Mouse (Mus musculus) lung, postnatal 0 days (tissue): ENCODE data around the gene Gpr55. TPM values are rescaled to one million over a fixed set of nuclear protein-coding genes. Genes with fewer than 3 reads are reported as not detected.
"Not testable (repeated sequence)": the region's sequence is repeated elsewhere in the genome, so short reads cannot be mapped to it uniquely, and the experiment has no call there.

Experiments used
- ATAC-seq: fragments of 200-750 bp; cut with Nextera tagmentation; 2 replicates; pipeline ENCODE4 v1.8.0; 2017; ENCODE audit warnings: moderate library complexity
- DNase-seq: peaks from one replicate; pipeline ENCODE4 v3.0.0-alpha.2; 2016; ENCODE audit warnings: low spot score
- H3K27ac ChIP-seq: fragments of 300-500 bp; sonication (generic); 2 replicates; pipeline ENCODE4 v1.5.1; 2014; ENCODE audit warnings: antibody characterized with exemption, mild to moderate bottlenecking, low read length, mixed read lengths
- H3K27me3 ChIP-seq: fragments of 300-500 bp; sonication (generic); replicated peaks from 2 replicates; pipeline ENCODE4 v1.6.1; 2014; ENCODE audit warnings: low read length, mixed read lengths; ENCODE audit not compliant: insufficient read depth
- H3K36me3 ChIP-seq: fragments of 300-500 bp; sonication (generic); 2 replicates; pipeline ENCODE4 v1.6.1; 2014; ENCODE audit warnings: low read length, mixed read lengths; ENCODE audit not compliant: insufficient read depth
- H3K4me1 ChIP-seq: fragments of 300-500 bp; sonication (generic); 2 replicates; pipeline ENCODE4 v1.6.1; 2014; ENCODE audit warnings: antibody characterized with exemption, low read depth, low read length, mixed read lengths; ENCODE audit not compliant: insufficient read depth
- H3K4me2 ChIP-seq: fragments of 300-500 bp; sonication (generic); replicated peaks from 2 replicates; pipeline ENCODE4 v1.6.1; 2014; ENCODE audit warnings: low read depth, mild to moderate bottlenecking, low read length, moderate library complexity, mixed read lengths
- H3K4me3 ChIP-seq: fragments of 300-500 bp; sonication (generic); 2 replicates; pipeline ENCODE4 v1.5.1; 2014; ENCODE audit warnings: low read depth, low read length
- H3K9ac ChIP-seq: fragments of 300-500 bp; sonication (generic); replicated peaks from 2 replicates; pipeline ENCODE4 v1.6.1; 2014; ENCODE audit warnings: low read depth, mild to moderate bottlenecking
- H3K9me3 ChIP-seq: fragments of 300-500 bp; sonication (generic); 2 replicates; pipeline ENCODE4 v1.6.1; 2016; ENCODE audit warnings: low read length, mixed read lengths
- CTCF ChIP-seq: IDR thresholded peaks from 2 replicates; pipeline ENCODE4 v1.5.1; 2016; ENCODE audit warnings: antibody characterized with exemption, mild to moderate bottlenecking
- EP300 ChIP-seq: IDR thresholded peaks from 2 replicates; pipeline ENCODE4 v1.6.1; 2016; ENCODE audit warnings: antibody characterized with exemption, mild to moderate bottlenecking, control low read depth
- WGBS: fragments of 180-500 bp; shearing (Covaris S2); extraction: QIAGEN DNeasy Blood & Tissue Kit; methylation state at CpG from one replicate; pipeline ENCODE4 v1.1.7; 2014; 5-methylcytosine and 5-hydroxymethylcytosine counted together
- polyA plus RNA-seq: library from polyadenylated mRNA; unstranded; fragments of >200 nt; fragmentation: Nextera tagmentation; extraction: Ambion mirVana; gene quantifications from 2 replicates; pipeline ENCODE4 v1.2.1, GENCODE M21; 2015

Gpr55 gene
- polyA plus RNA-seq, 1 experiment from 2014 or later = 0.14 TPM

DNA sequence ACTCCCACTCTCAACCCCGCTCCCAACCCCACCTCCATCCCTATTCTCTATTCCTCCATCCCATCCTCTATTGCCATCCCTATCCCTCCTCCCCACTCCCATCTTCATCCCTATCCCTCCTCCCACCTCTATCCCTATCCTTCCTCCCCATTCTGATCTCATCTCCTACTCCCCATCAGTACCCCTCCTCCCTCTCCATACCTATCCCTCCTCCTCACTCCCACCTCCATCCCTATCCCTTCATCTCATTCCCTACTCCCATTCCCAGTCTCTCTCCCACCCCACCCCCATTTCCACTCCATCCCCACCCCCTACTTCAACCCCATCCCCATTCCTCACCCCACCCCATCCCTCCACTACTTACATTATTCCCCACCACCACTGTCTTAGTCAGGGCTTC, 36.4 kb upstream of the Gpr55 start:
- no peak for ATAC-seq
- no peak overlapping the region for H3K27ac ChIP-seq
- TF ChIP-seq CTCF (no peak), EP300 (no peak)
- peak; percentile 65 for DNase-seq
- no peak overlapping the region for H3K9ac ChIP-seq
- no peaks in the 10 kb centered on the region for H3K36me3 ChIP-seq
- H3K4me1 ChIP-seq = no peaks in the 10 kb centered on the region
- no peak overlapping the region for H3K4me3 ChIP-seq
- WGBS = 94% methylated on average over 1 of the region's 1 CpGs
- H3K27me3 ChIP-seq = no peaks in the 10 kb centered on the region
- H3K4me2 ChIP-seq = no peak overlapping the region
- no peaks in the 10 kb centered on the region for H3K9me3 ChIP-seq

DNA sequence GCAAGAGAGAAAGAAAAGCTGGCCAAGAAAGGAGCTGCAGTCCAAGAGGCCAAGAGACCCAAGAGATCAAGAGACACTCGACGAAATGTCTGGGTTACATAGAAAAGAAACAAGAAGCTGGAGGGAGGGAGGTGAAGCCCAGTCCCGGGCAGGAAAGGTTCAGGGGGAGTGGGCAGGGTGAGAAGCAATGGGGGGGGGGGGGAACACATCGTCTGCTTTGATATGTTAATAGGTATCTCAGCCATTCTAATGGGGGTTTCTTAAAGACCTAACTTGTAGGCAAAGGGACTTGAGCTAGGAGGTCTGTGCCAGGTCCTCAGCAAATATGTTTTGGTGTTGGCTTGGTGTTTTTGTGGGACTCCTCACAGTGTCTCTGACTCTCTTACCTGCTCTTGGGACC, 32.7 kb upstream of the Gpr55 start:
- Histone ChIP-seq H3K4me1 (no peaks in the 10 kb centered on the region), H3K4me3 (no peak overlapping the region), H3K9me3 (no peaks in the 10 kb centered on the region), H3K27me3 (no peaks in the 10 kb centered on the region), H3K9ac (no peak overlapping the region), H3K36me3 (no peaks in the 10 kb centered on the region), H3K4me2 (no peak overlapping the region), H3K27ac (no peak overlapping the region)
- DNase-seq = no peak
- no peak for ATAC-seq
- 57% methylated on average over 3 of the region's 4 CpGs for WGBS
- no peak for TF ChIP-seq CTCF
- TF ChIP-seq EP300 = no peak

DNA sequence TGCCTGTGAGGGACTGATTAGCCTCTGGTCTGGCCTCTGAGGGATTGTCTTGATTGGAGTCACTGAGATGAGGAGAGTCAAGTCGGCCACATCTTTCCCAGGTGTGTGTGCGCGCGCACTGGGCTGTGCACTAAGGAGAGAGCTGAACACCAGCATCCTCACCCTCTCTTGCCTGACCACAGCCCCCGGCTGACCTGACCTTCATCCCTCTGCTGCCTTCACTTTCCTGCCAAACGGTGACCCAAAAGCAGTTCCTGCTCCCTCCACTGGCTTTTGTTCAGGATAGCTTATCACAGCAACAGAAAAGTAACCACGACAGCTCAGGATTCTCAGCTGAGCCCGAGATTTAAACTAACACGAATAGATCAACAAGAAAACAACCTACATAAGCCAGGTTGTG, 31.4 kb upstream of the Gpr55 start:
- no peak overlapping the region for H3K4me3 ChIP-seq
- ATAC-seq = no peak
- no peak overlapping the region for H3K27ac ChIP-seq
- H3K4me2 ChIP-seq = no peak overlapping the region
- H3K9me3 ChIP-seq = no peaks in the 10 kb centered on the region
- no peak for DNase-seq
- no peaks in the 10 kb centered on the region for H3K27me3 ChIP-seq
- no peaks in the 10 kb centered on the region for H3K4me1 ChIP-seq
- no peak for TF ChIP-seq EP300
- TF ChIP-seq CTCF = no peak
- H3K9ac ChIP-seq = no peak overlapping the region
- 71% methylated on average over 9 of the region's 9 CpGs for WGBS
- H3K36me3 ChIP-seq = no peaks in the 10 kb centered on the region

DNA sequence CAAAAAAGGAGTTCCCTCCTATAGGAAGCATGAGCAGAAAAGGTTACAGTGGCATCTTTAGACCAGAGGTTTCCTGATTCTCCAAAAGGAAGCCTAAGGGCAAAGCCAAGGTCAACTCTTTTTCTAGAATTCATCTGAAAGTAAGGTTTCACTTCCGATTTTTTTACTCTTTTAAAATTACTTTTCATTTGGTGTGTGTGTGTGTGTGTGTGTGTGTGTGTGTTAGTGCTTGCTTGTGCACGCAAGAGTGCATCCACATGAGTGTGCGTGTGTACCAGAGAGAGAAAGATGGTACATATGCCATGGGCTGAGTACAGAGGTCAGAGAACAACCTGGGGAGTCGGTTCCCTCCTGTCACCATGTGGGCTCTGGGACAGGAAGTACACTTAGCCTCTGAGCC, 28.1 kb upstream of the Gpr55 start:
- H3K9ac ChIP-seq, ATAC-seq, H3K4me1 ChIP-seq, H3K27ac ChIP-seq, H3K9me3 ChIP-seq, H3K36me3 ChIP-seq, H3K4me2 ChIP-seq, H3K27me3 ChIP-seq, DNase-seq, H3K4me3 ChIP-seq: not testable (repeated sequence)
- 80% methylated on average over 4 of the region's 4 CpGs for WGBS

DNA sequence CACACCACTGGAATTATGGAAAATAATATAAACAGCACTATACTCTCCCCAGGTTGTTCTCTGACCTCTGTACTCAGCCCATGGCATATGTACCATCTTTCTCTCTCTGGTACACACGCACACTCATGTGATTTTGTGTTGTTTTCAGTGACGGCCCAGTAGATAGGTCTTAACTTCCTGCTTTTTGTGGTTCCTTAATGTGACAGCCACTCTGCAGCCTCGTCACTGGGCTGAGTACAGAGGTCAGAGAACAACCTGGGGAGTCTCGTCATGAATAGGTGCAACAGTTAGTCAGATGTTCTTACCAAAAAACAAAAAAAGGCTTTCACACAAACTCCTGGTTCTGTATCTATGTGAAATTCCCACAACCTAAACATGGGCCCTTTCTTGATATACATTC, 27.5 kb upstream of the Gpr55 start:
- no peak for ATAC-seq
- no peaks in the 10 kb centered on the region for H3K4me1 ChIP-seq
- H3K36me3 ChIP-seq = no peaks in the 10 kb centered on the region
- WGBS = 62% methylated on average over 4 of the region's 4 CpGs
- H3K27me3 ChIP-seq = no peaks in the 10 kb centered on the region
- no peaks in the 10 kb centered on the region for H3K9me3 ChIP-seq
- H3K9ac ChIP-seq = no peak overlapping the region
- no peak overlapping the region for H3K4me3 ChIP-seq
- TF ChIP-seq EP300 (no peak), CTCF (no peak)
- H3K27ac ChIP-seq = no peak overlapping the region
- H3K4me2 ChIP-seq = no peak overlapping the region
- DNase-seq = peak; percentile 23

DNA sequence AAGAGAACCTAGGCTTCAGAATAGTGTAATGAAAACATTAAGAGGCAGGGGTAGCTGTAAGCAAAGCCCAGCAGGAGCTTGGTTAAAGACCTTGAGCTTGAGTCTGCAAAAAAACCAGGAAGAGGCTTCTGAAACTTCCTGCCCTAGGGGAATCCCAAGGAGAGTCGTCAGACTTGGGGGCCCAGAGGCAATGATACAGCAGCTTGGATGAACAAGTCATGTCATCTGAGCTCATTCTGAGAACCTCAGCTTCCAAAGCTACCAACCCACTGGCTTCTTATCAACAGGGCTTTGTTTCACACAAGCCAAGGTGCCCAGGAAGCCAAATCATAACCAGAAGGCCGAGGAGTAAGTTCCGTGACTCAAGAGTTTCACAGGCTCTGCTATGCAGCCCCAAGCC, 25.0 kb upstream of the Gpr55 start:
- DNase-seq = no peak
- no peaks in the 10 kb centered on the region for H3K4me1 ChIP-seq
- H3K27ac ChIP-seq = no peak overlapping the region
- H3K9ac ChIP-seq = no peak overlapping the region
- no peak overlapping the region for H3K4me3 ChIP-seq
- no peaks in the 10 kb centered on the region for H3K9me3 ChIP-seq
- no peak for TF ChIP-seq CTCF
- WGBS = 63% methylated on average over 3 of the region's 3 CpGs
- ATAC-seq = no peak
- no peak overlapping the region for H3K4me2 ChIP-seq
- no peaks in the 10 kb centered on the region for H3K36me3 ChIP-seq
- no peaks in the 10 kb centered on the region for H3K27me3 ChIP-seq

DNA sequence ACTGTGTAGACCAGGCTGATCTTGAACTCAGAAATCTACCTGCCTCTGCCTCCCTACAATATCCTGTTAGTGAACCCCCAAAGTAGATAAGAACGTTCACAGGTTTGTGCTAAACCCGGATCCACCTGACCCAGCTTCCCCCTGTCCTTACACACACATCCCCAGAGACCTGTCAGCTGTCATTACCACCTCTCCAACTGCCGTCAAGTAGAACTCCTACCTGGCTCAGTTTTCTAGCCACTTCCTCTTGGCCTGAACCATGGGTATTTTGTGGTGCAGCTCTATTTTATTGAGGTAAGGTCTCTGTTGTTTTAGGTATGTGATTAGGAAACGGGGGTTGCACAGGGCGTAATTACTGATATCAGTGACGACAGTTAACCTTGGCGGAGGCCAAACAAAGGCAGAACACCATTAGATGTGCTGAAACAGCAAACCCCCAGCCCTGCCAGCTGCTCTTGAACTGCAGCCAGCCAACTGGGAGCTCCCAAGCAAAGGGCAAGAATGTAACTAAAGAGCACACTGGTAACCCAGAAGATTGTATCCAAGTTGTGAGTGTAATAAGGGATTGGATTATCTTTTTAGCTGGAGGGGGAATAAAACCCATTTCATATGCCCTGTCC, 21.0 kb upstream of the Gpr55 start:
- no peaks in the 10 kb centered on the region for H3K36me3 ChIP-seq
- WGBS = 49% methylated on average over 7 of the region's 7 CpGs
- no peak for DNase-seq
- no peak overlapping the region for H3K9ac ChIP-seq
- no peak overlapping the region for H3K4me2 ChIP-seq
- H3K9me3 ChIP-seq = no peaks in the 10 kb centered on the region
- no peak overlapping the region for H3K4me3 ChIP-seq
- H3K27me3 ChIP-seq = no peaks in the 10 kb centered on the region
- no peak overlapping the region for H3K27ac ChIP-seq
- TF ChIP-seq CTCF = no peak
- no peak for ATAC-seq
- no peaks in the 10 kb centered on the region for H3K4me1 ChIP-seq
